Mouse (Mus musculus) lung, embryonic 16.5 days (tissue): ENCODE measurements around the gene Cers6. TPM values are rescaled to one million over a fixed set of nuclear protein-coding genes. Genes with fewer than 3 reads are reported as not detected.

ENCODE experiments used
- ATAC-seq: fragments of 200-750 bp; cut with Nextera tagmentation; 2 replicates; pipeline ENCODE4 v1.8.0; 2017; ENCODE audit warnings: low read depth, mild to moderate bottlenecking, moderate library complexity
- H3K27ac ChIP-seq: fragments of 300-500 bp; sonication (generic); 2 replicates; pipeline ENCODE4 v1.5.1; 2014; ENCODE audit warnings: mild to moderate bottlenecking, control low read depth, low read length
- H3K27me3 ChIP-seq: fragments of 300-500 bp; sonication (generic); 2 replicates; pipeline ENCODE4 v1.6.1; 2014; ENCODE audit warnings: low read depth, low read length, mixed read lengths; ENCODE audit not compliant: control insufficient read depth, insufficient read depth
- H3K36me3 ChIP-seq: fragments of 300-500 bp; sonication (generic); 2 replicates; pipeline ENCODE4 v1.6.1; 2014; ENCODE audit warnings: low read length; ENCODE audit not compliant: control insufficient read depth, insufficient read depth
- H3K4me1 ChIP-seq: fragments of 300-500 bp; sonication (generic); replicated peaks from 2 replicates; pipeline ENCODE4 v1.6.1; 2014; ENCODE audit warnings: low read length, mixed read lengths; ENCODE audit not compliant: control insufficient read depth, insufficient read depth
- H3K4me2 ChIP-seq: fragments of 300-500 bp; sonication (generic); 2 replicates; pipeline ENCODE4 v1.6.1; 2014; ENCODE audit warnings: low read depth, low read length, control low read depth
- H3K4me3 ChIP-seq: fragments of 300-500 bp; sonication (generic); 2 replicates; pipeline ENCODE4 v1.5.1; 2014; ENCODE audit warnings: mild to moderate bottlenecking, low read length, control low read depth
- H3K9ac ChIP-seq: fragments of 300-500 bp; sonication (generic); 2 replicates; pipeline ENCODE4 v1.6.1; 2014; ENCODE audit warnings: low read length, control low read depth
- H3K9me3 ChIP-seq: fragments of 300-500 bp; sonication (generic); 2 replicates; pipeline ENCODE4 v1.6.1; 2016; ENCODE audit warnings: low read length; ENCODE audit not compliant: control insufficient read depth
- WGBS: fragments of 180-500 bp; shearing (Covaris S2); extraction: QIAGEN DNeasy Blood & Tissue Kit; methylation state at CpG from one replicate; pipeline ENCODE4 v1.1.7; 2014; 5-methylcytosine and 5-hydroxymethylcytosine counted together
- polyA plus RNA-seq: library from polyadenylated mRNA; unstranded; fragments of >200 nt; fragmentation: Nextera tagmentation; extraction: Ambion mirVana; gene quantifications from 2 replicates; pipeline ENCODE4 v1.2.1, GENCODE M21; 2015

Gene Cers6
- polyA plus RNA-seq, 1 experiment from 2014 or later = 19.7 TPM

DNA sequence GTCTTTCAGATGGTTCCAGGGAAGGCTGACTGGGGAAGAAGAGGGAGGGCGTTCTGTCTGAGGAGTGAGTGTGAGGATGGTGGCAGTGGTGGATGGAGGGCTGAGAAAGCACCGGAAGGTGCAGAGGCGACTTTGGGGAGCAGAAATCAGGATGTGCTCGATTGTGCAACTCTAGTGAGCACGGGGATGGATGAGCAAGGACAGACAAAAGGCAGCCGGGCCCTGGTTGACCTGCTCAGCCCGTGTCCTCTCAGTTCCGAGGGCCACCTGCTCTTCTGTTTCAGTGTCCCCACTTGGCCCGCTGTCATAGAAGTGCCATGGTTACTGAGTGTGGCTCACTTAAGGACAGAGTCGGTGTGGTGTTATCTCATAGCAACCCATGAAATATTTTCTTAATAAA lies 99.4 kb downstream of the Cers6 start:
- Histone ChIP-seq H3K4me3 (no peak overlapping the region), H3K27ac (no peak overlapping the region), H3K36me3 (no peaks in the 10 kb centered on the region), H3K27me3 (no peaks in the 10 kb centered on the region), H3K4me2 (no peak overlapping the region), H3K9me3 (no peaks in the 10 kb centered on the region), H3K9ac (no peak overlapping the region), H3K4me1 (no peaks in the 10 kb centered on the region)
- WGBS = 88% methylated on average over 10 of the region's 10 CpGs
- ATAC-seq = no peak

DNA sequence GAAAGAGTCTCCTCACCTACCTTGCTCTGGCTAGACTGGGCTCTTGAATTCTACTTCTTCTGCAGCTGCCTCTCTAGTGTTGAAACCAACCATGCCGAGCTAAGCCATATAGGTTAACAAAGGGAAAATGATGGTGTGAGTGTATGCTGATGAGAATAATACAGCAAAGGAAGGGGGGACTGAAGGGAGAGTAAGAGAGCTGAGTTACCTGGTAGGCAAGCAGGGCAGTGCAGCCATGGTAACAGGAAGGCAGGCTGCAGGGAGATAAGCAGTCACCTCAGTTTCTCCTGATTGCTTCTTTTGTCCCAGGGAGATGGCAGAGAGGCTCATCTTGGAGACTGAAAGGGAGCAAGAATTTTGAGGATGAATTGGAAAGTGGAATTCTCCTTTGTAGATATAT lies 105.1 kb downstream of the Cers6 start:
- 77% methylated on average over 1 of the region's 1 CpGs for WGBS
- H3K36me3 ChIP-seq = 0 out of 2 replicates have a peak, but pooled peaks cover 2% of the 10 kb centered on the region
- no peaks in the 10 kb centered on the region for H3K4me1 ChIP-seq
- no peak overlapping the region for H3K4me2 ChIP-seq
- H3K9me3 ChIP-seq = peaks cover 7% of the 10 kb centered on the region
- ATAC-seq = no peak
- no peak overlapping the region for H3K9ac ChIP-seq
- H3K4me3 ChIP-seq = no peak overlapping the region
- no peak overlapping the region for H3K27ac ChIP-seq
- H3K27me3 ChIP-seq = no peaks in the 10 kb centered on the region

DNA sequence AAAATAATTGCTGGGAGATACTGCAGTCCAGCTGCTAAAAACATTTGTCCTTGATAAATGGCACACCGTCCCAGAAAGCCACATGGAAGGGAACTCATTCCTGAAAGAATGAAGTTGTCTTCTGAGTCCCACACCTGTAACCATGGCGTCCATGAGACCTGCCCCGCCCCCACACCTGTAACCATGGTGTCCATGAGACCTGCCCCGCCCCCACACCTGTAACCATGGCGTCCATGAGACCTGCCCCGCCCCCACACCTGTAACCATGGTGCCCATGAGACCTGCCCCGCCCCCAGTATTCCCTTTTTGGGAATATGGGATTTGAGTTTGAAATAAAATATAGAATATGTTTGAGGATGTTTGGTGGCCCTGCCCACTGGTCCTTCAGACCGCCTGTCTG lies 106.8 kb downstream of the Cers6 start:
- 67% methylated on average over 8 of the region's 8 CpGs for WGBS
- no peak overlapping the region for H3K4me2 ChIP-seq
- no peak overlapping the region for H3K27ac ChIP-seq
- 0 out of 2 replicates have a peak, but pooled peaks cover 2% of the 10 kb centered on the region for H3K36me3 ChIP-seq
- H3K4me3 ChIP-seq = no peak overlapping the region
- no peak for ATAC-seq
- no peaks in the 10 kb centered on the region for H3K4me1 ChIP-seq
- no peaks in the 10 kb centered on the region for H3K27me3 ChIP-seq
- H3K9ac ChIP-seq = no peak overlapping the region
- H3K9me3 ChIP-seq = peaks cover 7% of the 10 kb centered on the region

DNA sequence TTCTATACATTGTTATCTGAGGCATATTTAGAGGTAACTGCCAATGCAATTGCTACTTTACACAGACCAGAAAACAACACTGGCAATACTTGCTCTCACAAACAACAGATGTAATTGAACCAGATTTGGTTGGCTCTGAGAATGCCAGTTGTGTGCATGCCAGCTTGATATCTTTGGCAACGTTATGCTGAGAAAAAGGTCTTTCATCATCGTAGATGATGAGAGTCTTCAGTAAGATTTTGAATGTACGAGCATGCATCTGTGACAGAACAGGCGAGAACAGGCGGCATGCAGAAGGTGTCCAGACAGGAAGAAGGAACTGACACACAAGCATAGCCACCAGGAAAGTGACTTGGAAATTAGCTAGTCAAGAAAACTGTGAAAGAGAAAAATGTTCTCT lies 110.6 kb downstream of the Cers6 start:
- WGBS = 83% methylated on average over 5 of the region's 5 CpGs
- H3K27ac ChIP-seq = no peak overlapping the region
- no peak for ATAC-seq

DNA sequence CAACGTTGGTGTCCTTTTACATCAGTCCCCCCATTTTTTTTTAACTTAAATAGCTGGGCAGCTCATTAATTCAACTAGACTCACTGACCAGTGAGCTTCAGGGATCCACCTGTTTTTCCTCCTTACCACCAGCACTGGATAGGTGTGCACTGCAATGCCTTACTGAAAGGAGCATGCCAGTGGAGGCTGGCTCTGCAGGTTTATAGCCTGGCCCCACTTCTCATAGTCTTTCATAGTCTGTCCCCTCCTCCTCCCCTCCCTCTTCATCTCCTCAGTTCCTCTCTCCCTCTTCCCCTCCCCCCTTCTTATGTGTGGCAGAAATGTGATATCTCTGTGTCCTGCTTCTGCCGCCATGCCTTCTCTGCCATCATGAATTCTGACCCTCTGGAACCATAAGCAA lies 112.5 kb downstream of the Cers6 start:
- ATAC-seq = no peak
- Histone ChIP-seq H3K4me2 (no peak overlapping the region), H3K9me3 (peaks cover 7% of the 10 kb centered on the region), H3K9ac (no peak overlapping the region), H3K27ac (no peak overlapping the region), H3K4me3 (no peak overlapping the region), H3K36me3 (0 out of 2 replicates have a peak, but pooled peaks cover 2% of the 10 kb centered on the region), H3K4me1 (no peaks in the 10 kb centered on the region; the same call in 1 of the 2 replicates), H3K27me3 (no peaks in the 10 kb centered on the region)
- WGBS = 63% methylated on average over 2 of the region's 2 CpGs

More for the DNA sequence above, 110.6 kb downstream of the Cers6 start:
- Histone ChIP-seq H3K27me3 (no peaks in the 10 kb centered on the region), H3K4me3 (no peak overlapping the region), H3K4me1 (no peaks in the 10 kb centered on the region; the same call in 1 of the 2 replicates), H3K9me3 (peaks cover 7% of the 10 kb centered on the region), H3K9ac (no peak overlapping the region), H3K4me2 (no peak overlapping the region), H3K36me3 (0 out of 2 replicates have a peak, but pooled peaks cover 2% of the 10 kb centered on the region)

DNA sequence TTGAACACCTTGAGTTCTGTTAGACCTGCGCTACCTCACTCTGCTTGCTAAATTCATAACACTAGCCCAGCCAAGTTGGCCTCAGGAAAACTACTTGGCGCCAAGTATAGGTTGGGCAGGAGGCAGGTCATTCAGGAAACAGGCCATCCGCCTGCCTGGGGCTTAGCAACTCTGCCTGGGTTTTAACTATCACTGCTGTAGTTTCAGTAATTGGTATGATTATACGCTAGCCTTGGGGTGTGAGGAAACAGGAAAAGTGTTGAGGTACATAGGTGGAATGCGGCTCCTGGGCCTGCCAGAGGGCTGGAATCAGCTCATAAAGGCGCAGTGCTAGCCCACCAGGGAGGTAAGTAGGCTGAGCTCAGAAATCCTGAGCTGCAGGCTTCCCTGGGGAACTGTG lies 114.0 kb downstream of the Cers6 start:
- H3K4me2 ChIP-seq = no peak overlapping the region
- H3K36me3 ChIP-seq = no peaks in the 10 kb centered on the region
- 88% methylated on average over 6 of the region's 6 CpGs for WGBS
- H3K4me1 ChIP-seq = no peaks in the 10 kb centered on the region; the same call in 1 of the 2 replicates
- H3K27ac ChIP-seq = no peak overlapping the region
- H3K27me3 ChIP-seq = no peaks in the 10 kb centered on the region
- H3K4me3 ChIP-seq = no peak overlapping the region
- ATAC-seq = no peak
- H3K9me3 ChIP-seq = peaks cover 3% of the 10 kb centered on the region
- no peak overlapping the region for H3K9ac ChIP-seq

DNA sequence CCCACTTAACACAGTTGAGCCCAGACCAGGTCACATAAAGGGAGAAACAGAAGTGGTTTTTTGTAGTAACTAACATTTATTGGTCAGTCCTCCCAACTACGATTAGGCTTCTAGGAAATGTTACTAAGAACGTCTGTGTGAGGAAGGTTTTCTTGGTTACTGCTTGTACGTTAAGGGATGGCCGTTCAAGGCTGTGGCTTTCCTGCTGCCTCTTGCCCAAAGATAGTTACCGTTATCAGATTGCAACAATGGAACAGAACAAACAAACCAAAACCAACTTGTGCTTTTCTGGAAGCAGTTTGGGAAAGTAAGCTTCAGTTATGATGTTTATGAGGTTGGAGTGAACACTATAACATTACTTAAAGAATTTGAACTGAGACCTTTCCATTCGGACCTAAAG lies 114.5 kb downstream of the Cers6 start:
- WGBS = 73% methylated on average over 6 of the region's 6 CpGs
- H3K9me3 ChIP-seq = no peaks in the 10 kb centered on the region
- no peaks in the 10 kb centered on the region for H3K27me3 ChIP-seq
- H3K4me2 ChIP-seq = no peak overlapping the region
- H3K4me1 ChIP-seq = no peaks in the 10 kb centered on the region; the same call in 1 of the 2 replicates
- ATAC-seq = no peak
- no peak overlapping the region for H3K27ac ChIP-seq
- H3K9ac ChIP-seq = no peak overlapping the region
- H3K4me3 ChIP-seq = no peak overlapping the region
- no peaks in the 10 kb centered on the region for H3K36me3 ChIP-seq

DNA sequence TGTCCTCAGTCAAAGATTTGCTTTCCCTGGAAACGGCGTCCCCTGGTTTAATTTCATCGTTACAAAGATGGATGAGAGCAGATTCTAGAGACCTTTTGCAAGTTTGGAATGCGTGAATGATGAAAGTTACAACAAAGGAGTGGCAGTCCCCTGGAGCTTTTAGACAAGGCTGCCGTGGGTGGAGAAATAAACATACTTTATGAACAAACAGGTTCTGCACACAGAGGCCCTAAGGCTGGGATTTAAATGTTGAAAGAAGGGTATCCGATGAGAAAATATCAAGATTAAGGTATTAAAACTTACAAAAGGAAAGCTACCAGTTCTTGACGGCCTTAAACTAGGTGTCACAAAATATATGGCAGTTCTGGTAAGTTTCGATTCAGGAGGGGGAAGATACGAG lies 117.0 kb downstream of the Cers6 start:
- WGBS = 48% methylated on average over 9 of the region's 9 CpGs
- H3K4me2 ChIP-seq = no peak overlapping the region
- no peak overlapping the region for H3K27ac ChIP-seq
- H3K9ac ChIP-seq = no peak overlapping the region
- no peak overlapping the region for H3K4me3 ChIP-seq
- no peaks in the 10 kb centered on the region for H3K36me3 ChIP-seq
- H3K27me3 ChIP-seq = no peaks in the 10 kb centered on the region
- ATAC-seq = no peak
- no peaks in the 10 kb centered on the region for H3K9me3 ChIP-seq
- H3K4me1 ChIP-seq = peaks cover 17% of the 10 kb centered on the region

DNA sequence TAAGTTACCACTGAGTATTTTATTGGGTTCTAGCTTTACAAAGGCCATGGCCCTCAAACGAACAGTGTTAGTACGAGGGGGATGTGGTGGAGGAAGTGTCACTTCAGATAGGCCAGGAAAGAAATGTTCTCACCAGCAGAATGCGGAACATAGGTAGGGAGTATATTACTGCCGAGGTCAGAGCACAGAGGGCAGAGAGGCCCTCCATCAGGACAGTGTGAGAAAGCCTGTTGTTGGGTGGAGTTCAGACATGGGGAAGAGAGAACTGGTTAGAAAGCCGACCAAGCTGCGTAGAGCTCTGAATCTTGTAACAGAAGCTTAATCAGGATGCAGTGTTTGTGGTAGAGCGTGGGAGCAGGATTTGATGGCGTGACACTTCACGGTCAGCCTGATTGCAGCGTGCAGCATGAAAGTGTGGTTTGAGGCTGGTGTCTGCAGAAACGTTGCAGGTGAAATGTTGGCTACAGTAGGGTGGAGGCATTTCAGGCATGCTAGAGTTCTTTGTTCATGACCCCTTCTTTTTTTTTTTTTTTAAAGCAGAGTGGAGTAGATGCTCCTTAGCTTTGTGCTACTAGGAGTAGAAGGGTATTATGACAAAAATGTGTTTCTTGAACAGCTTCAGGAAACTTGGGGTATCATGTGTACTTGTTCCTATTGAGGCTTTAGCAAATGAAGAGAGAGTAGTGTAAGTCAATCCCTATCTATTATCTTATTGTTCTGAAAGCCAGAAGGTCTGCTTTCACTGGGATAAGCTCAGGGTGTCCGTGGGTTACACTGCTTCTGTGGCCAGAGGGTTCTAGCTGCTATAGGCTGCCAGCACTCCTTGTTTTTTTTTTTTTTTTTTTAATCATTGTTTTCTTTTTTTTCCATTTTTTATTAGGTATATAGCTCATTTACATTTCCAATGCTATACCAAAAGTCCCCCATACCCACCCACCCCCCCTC lies 117.7 kb downstream of the Cers6 start:
- no peak for ATAC-seq
- Histone ChIP-seq H3K9ac (no peak overlapping the region), H3K4me3 (no peak overlapping the region), H3K4me2 (no peak overlapping the region), H3K27me3 (no peaks in the 10 kb centered on the region), H3K9me3 (no peaks in the 10 kb centered on the region), H3K27ac (no peak overlapping the region), H3K4me1 (peaks cover 17% of the 10 kb centered on the region), H3K36me3 (no peaks in the 10 kb centered on the region)
- WGBS = 57% methylated on average over 12 of the region's 12 CpGs
